Mouse (Mus musculus): ENCODE measurements around the gene Ttc25. TPM values are rescaled to one million over a fixed set of nuclear protein-coding genes. Genes with fewer than 3 reads are reported as not detected.

The Ttc25 gene
- total and polyA plus RNA-seq, 2 experiments from 2014 or later, result 0.33 to 0.96 TPM

GRCm38 (mm10) chr11:100548141-100548540 is 2.7 kb downstream of the Ttc25 start:
- H3K36me3 ChIP-seq (ENCODE audit: insufficient read depth, low read length), result no peaks in the 10 kb centered on the region
- H3K27me3 ChIP-seq (ENCODE audit: insufficient read depth, low read length), result no peaks in the 10 kb centered on the region
- DNase-seq (ENCODE audit: low spot score) (no peak), ATAC-seq (ENCODE audit: low FRiP score) (no peak)
- H3K4me2 ChIP-seq (ENCODE audit: low read depth, low read length, poor library complexity, severe bottlenecking), result no peak overlapping the region
- no peak overlapping the region for H3K27ac ChIP-seq (ENCODE audit: low read depth, low read length)
- H3K9ac ChIP-seq (replicated peaks; ENCODE audit: low read length, poor library complexity, severe bottlenecking), result no peak overlapping the region
- no peaks in the 10 kb centered on the region for H3K9me3 ChIP-seq (ENCODE audit: low read length)
- peaks cover 3% of the 10 kb centered on the region; the same call in 1 of the 2 replicates for H3K4me1 ChIP-seq (ENCODE audit: insufficient read depth, low read length)
- H3K4me3 ChIP-seq (ENCODE audit: low read depth, low read length), result no peak overlapping the region
- WGBS, result 84% methylated on average over 6 of the region's 6 CpGs
- no peak for TF ChIP-seq CTCF (IDR thresholded peaks at IDR 0.05)

DNA sequence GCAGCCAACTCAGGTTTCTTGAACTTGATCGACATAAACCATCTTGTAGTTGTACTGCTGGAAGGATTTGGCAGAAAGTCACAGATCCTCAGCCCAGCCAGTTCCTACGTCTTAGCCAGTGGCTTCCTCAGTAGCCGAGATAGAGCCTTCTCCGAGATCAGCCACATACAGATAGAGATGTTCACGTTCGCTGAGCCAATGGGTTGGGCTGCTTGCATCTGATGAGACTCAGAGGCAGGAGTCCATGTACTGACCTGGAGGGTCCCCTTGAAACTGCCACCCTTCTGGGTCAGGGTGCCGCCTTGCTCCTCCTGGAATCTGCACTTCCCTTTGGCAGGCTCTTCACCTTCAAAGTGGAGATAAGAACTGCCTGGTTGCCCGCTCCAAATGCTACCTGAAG is 4.1 kb downstream of the Ttc25 start:
- H3K27ac ChIP-seq (ENCODE audit: low read depth, low read length), result no peak overlapping the region
- peaks cover 3% of the 10 kb centered on the region; the same call in 1 of the 2 replicates for H3K4me1 ChIP-seq (ENCODE audit: insufficient read depth, low read length)
- no peaks in the 10 kb centered on the region for H3K36me3 ChIP-seq (ENCODE audit: insufficient read depth, low read length)
- no peaks in the 10 kb centered on the region for H3K9me3 ChIP-seq (ENCODE audit: low read length)
- WGBS, result 78% methylated on average over 8 of the region's 8 CpGs
- H3K9ac ChIP-seq (replicated peaks; ENCODE audit: low read length, poor library complexity, severe bottlenecking), result no peak overlapping the region
- H3K27me3 ChIP-seq (ENCODE audit: insufficient read depth, low read length), result no peaks in the 10 kb centered on the region
- ATAC-seq (ENCODE audit: low FRiP score) (no peak), DNase-seq (ENCODE audit: low spot score) (no peak)
- H3K4me3 ChIP-seq (ENCODE audit: low read depth, low read length), result no peak overlapping the region
- H3K4me2 ChIP-seq (ENCODE audit: low read depth, low read length, poor library complexity, severe bottlenecking), result no peak overlapping the region
- TF ChIP-seq CTCF (IDR thresholded peaks at IDR 0.05), result no peak

DNA sequence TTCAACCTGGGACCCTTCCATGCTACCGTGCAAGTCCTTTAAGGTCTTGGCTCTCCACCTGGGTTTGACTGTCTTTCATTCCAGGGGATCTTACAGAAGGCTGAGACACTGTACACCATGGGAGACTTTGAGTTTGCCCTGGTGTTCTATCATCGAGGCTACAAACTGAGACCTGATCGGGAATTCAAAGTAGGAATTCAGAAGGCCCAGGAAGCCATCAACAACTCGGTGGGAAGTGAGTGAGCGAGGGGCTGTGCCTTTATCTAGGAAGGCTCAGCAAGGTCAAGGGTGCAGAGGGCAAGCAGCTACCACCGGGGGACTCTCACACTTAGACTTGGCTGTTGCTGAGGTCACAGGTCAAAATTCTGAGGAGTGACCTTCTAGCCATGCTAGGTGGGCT is 4.7 kb downstream of the Ttc25 start:
- ATAC-seq (ENCODE audit: low FRiP score) (no peak), DNase-seq (ENCODE audit: low spot score) (no peak)
- Histone ChIP-seq H3K36me3 (ENCODE audit: insufficient read depth, low read length) (no peaks in the 10 kb centered on the region), H3K27ac (ENCODE audit: low read depth, low read length) (no peak overlapping the region), H3K27me3 (ENCODE audit: insufficient read depth, low read length) (no peaks in the 10 kb centered on the region), H3K9ac (replicated peaks; ENCODE audit: low read length, poor library complexity, severe bottlenecking) (no peak overlapping the region), H3K4me1 (ENCODE audit: insufficient read depth, low read length) (no peaks in the 10 kb centered on the region), H3K4me3 (ENCODE audit: low read depth, low read length) (no peak overlapping the region), H3K4me2 (ENCODE audit: low read depth, low read length, poor library complexity, severe bottlenecking) (no peak overlapping the region), H3K9me3 (ENCODE audit: low read length) (no peaks in the 10 kb centered on the region)
- TF ChIP-seq CTCF (IDR thresholded peaks at IDR 0.05), result no peak
- 79% methylated on average over 6 of the region's 6 CpGs for WGBS

- no peaks in the 10 kb centered on the region for H3K27me3 ChIP-seq (ENCODE audit: insufficient read depth, low read length)
- H3K27ac ChIP-seq (ENCODE audit: low read depth, low read length), result no peak overlapping the region
- no peak overlapping the region for H3K4me2 ChIP-seq (ENCODE audit: low read depth, low read length, poor library complexity, severe bottlenecking)
- H3K9me3 ChIP-seq (ENCODE audit: low read length), result no peaks in the 10 kb centered on the region
- no peak overlapping the region for H3K4me3 ChIP-seq (ENCODE audit: low read depth, low read length)
- no peak overlapping the region for H3K9ac ChIP-seq (replicated peaks; ENCODE audit: low read length, poor library complexity, severe bottlenecking)
- no peak for TF ChIP-seq CTCF (IDR thresholded peaks at IDR 0.05)
- ATAC-seq (ENCODE audit: low FRiP score) (no peak), DNase-seq (ENCODE audit: low spot score) (peak; percentile 15)
- WGBS, result 74% methylated on average over 4 of the region's 4 CpGs
- no peaks in the 10 kb centered on the region for H3K4me1 ChIP-seq (ENCODE audit: insufficient read depth, low read length)
- H3K36me3 ChIP-seq (ENCODE audit: insufficient read depth, low read length), result no peaks in the 10 kb centered on the region
These were observed 7.4 kb downstream of the Ttc25 start for GRCm38 (mm10) chr11:100552842-100553241.

- Histone ChIP-seq H3K4me1 (ENCODE audit: insufficient read depth, low read length) (no peaks in the 10 kb centered on the region), H3K9me3 (ENCODE audit: low read length) (no peaks in the 10 kb centered on the region), H3K4me3 (ENCODE audit: low read depth, low read length) (no peak overlapping the region), H3K36me3 (ENCODE audit: insufficient read depth, low read length) (no peaks in the 10 kb centered on the region), H3K27ac (ENCODE audit: low read depth, low read length) (no peak overlapping the region), H3K4me2 (ENCODE audit: low read depth, low read length, poor library complexity, severe bottlenecking) (no peak overlapping the region), H3K9ac (replicated peaks; ENCODE audit: low read length, poor library complexity, severe bottlenecking) (no peak overlapping the region), H3K27me3 (ENCODE audit: insufficient read depth, low read length) (no peaks in the 10 kb centered on the region)
- DNase-seq (ENCODE audit: low spot score) (peak; percentile 91), ATAC-seq (ENCODE audit: low FRiP score) (no peak)
- 18% methylated on average over 11 of the region's 11 CpGs for WGBS
- TF ChIP-seq CTCF (IDR thresholded peaks at IDR 0.05), result peak; percentile 80
These were observed 10.2 kb downstream of the Ttc25 start for GRCm38 (mm10) chr11:100555583-100555982.

GRCm38 (mm10) chr11:100557563-100557962 is 12.2 kb downstream of the Ttc25 start:
- Histone ChIP-seq H3K4me1 (ENCODE audit: insufficient read depth, low read length) (no peaks in the 10 kb centered on the region), H3K4me2 (ENCODE audit: low read depth, low read length, poor library complexity, severe bottlenecking) (no peak overlapping the region), H3K9ac (replicated peaks; ENCODE audit: low read length, poor library complexity, severe bottlenecking) (no peak overlapping the region), H3K9me3 (ENCODE audit: low read length) (no peaks in the 10 kb centered on the region), H3K36me3 (ENCODE audit: insufficient read depth, low read length) (no peaks in the 10 kb centered on the region), H3K27me3 (ENCODE audit: insufficient read depth, low read length) (no peaks in the 10 kb centered on the region), H3K4me3 (ENCODE audit: low read depth, low read length) (no peak overlapping the region), H3K27ac (ENCODE audit: low read depth, low read length) (no peak overlapping the region)
- no peak for TF ChIP-seq CTCF (IDR thresholded peaks at IDR 0.05)
- DNase-seq (ENCODE audit: low spot score), result no peak
- WGBS, result 83% methylated on average over 3 of the region's 3 CpGs
- ATAC-seq (ENCODE audit: low FRiP score), result no peak

Measured in midbrain, postnatal 0 days (tissue).